Mouse (Mus musculus) heart, postnatal 0 days (tissue): ENCODE measurements around the gene Entpd3.

ENCODE experiments used
- CTCF ChIP-seq: IDR thresholded peaks from 2 replicates; pipeline ENCODE4 v1.5.1; 2016; ENCODE audit warnings: antibody characterized with exemption, control low read depth, low read depth
- EP300 ChIP-seq: IDR thresholded peaks from 2 replicates; pipeline ENCODE4 v1.6.1; 2016; ENCODE audit warnings: antibody characterized with exemption, low read depth

DNA sequence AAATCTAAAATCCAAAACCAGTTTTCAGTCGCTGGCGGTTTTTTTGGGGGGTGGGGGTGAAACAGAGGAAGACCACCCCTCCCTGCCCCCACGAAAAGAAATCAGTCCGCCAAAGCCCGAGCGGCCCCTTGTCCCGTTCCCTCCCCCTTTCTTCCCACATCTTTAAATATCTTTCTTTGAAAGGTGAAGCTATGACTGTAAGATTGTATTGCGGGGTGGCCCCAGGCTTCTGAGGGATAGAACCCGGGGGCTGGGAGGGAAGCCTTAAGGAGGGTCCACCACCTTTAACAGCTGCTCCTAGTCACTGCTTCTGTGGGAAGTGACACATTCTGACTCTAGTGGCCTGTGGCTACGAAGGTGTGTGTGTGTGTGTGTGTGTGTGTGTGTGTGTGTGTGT lies 63.9 kb downstream of the Entpd3 start:
- TF ChIP-seq EP300, result no peak
- no peak for TF ChIP-seq CTCF
